Mouse (Mus musculus) inflammation-experienced regulatory T-cells, adult 6 months (primary cell): ENCODE results near the gene Adamtsl5. TPM values are rescaled to one million over a fixed set of nuclear protein-coding genes. Genes with fewer than 3 reads are reported as not detected.
A peak's percentile ranks its signal among the peaks of the same experiment; 100 is the strongest.

ENCODE experiments used
- ATAC-seq: one replicate; pipeline ENCODE4 v1.8.0; 2017
- polyA plus RNA-seq, 3 experiments: library from polyadenylated mRNA; unstranded; fragments of 100-300 nt; shearing (Covaris generic); gene quantifications; one replicate each; pipeline ENCODE4 v1.2.1; 2017

Adamtsl5 gene
- polyA plus RNA-seq, 3 experiments from 2014 or later = not detected

DNA sequence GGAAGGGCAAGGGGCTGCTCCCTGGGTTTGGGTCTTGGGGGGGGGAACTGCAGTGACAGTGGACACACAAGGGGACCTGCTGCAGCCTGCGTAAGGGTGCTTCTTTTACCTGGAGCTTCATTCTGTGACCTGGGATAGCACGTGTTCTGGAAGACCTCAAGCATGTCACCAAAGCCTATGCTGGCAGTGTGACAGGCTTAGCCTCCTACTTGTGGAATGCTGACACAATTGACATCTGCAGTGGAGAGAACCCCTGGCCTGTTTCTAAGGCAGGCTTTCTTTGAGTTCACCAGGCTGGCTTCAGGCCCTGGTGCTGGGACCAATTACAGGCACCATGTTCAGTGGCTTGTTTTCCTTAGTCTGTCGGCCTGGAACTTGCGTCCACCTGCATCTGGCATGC, 53.9 kb downstream of the Adamtsl5 start:
- no peak for ATAC-seq

DNA sequence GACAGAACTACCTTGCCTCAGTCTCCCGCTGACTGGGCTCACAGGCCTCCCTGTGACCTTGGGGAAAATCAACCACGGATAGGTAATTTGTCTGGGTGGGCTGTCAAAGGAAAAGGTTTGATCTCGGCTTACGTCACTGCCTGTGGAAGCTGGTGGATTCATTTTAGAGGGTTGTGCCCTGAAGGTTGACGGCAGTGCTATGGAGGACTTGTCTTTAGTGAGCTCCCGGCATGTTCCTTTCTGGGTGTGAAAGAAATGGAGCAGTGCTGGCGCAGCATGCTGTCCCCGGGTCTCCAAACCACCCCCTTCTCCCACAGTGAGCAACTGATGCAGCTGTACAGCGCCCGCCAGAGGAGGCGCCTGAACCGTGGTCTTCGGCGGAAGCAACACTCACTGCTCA, 54.9 kb downstream of the Adamtsl5 start:
- no peak for ATAC-seq

DNA sequence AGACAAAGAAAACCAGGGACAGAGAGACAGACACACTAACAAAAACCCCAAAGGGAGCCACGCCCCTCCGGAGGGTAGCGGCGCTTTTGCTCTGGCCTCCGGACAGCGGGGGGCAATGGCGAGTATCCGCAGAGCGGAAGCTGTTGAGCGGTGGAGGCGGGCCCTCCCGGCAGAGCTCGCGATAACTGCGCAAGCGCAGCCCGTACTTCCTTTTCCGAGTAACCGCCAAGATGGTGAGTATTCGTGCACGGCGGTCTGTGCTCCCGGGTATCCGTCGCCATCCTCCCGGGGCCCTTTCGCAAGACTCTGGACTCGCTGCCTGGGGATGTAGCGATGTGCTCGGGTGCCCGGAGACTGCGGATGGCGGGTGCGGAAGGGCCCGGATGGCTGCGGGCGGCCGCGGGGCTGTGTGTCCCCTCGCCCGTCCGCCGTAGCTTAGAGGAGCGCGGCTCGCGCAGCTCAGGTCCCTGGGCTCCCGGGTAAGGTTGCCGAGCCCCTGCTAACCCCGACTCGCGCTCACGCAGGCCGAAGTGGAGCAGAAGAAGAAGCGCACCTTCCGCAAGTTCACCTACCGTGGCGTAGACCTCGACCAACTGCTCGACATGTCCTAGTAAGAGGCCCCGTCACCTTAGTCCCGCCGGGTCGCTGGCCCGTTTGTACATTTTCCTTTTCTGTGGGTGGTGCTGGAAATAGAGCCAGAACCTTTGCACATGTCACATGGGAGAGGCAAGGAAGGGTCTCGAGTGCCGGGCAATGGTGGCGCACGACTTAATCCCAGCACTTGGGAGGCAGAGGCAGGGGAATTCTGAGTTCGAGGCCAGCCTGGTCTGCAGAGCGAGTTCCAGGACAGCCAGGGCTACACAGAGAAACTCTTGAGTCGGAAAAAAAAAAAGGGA, 55.7 kb downstream of the Adamtsl5 start, which contains the start of gene Rps15:
Gene Rps15, plus strand, starts transcription at position 203 of the 896 bp plus-strand sequence.
- ATAC-seq = peak; percentile 89

Other genes starting within 250 kb of the Adamtsl5 start
- 10 to 100 TPM; 30.4 to 39.1 (median 32.6) TPM for gene Sbno2, start 242.8 kb downstream of the Adamtsl5 start, polyA plus RNA-seq
- gene Stk11, start 232.6 kb downstream of the Adamtsl5 start, polyA plus RNA-seq = 10 to 100 TPM; 23.5 to 30.3 (median 25.5) TPM
- gene Atp5d, start 209.8 kb downstream of the Adamtsl5 start, polyA plus RNA-seq = 100 to 1,000 TPM; 297 to 357 (median 299) TPM
- 1 to 10 TPM in 2 of 3 experiments, under 1 TPM in 1; 0.60 to 2.3 (median 1.3) TPM for gene Cbarp, start 207.6 kb downstream of the Adamtsl5 start, polyA plus RNA-seq
- gene Midn, start 200.1 kb downstream of the Adamtsl5 start, polyA plus RNA-seq = 1 to 10 TPM; 7.3 to 9.3 (median 7.5) TPM
- 100 to 1,000 TPM in 2 of 3 experiments, 10 to 100 TPM in 1; 84.2 to 255 (median 213) TPM for gene Cirbp, start 182.4 kb downstream of the Adamtsl5 start, polyA plus RNA-seq
- gene 1600002K03Rik, start 175.5 kb downstream of the Adamtsl5 start, polyA plus RNA-seq = 10 to 100 TPM; 17.9 to 28.4 (median 20.5) TPM
- not detected for gene Efna2, start 168.9 kb downstream of the Adamtsl5 start, polyA plus RNA-seq
- 10 to 100 TPM; 57.7 to 85.1 (median 67.4) TPM for gene Mum1, start 122.0 kb downstream of the Adamtsl5 start, polyA plus RNA-seq
- gene Ndufs7, start 99.3 kb downstream of the Adamtsl5 start, polyA plus RNA-seq = 100 to 1,000 TPM; 183 to 267 (median 228) TPM
- 1 to 10 TPM in 1 of 3 experiments, under 1 TPM in 2; 0.67 to 1.7 (median 0.75) TPM for gene Gamt, start 87.4 kb downstream of the Adamtsl5 start, polyA plus RNA-seq
- gene Dazap1, start 86.9 kb downstream of the Adamtsl5 start, polyA plus RNA-seq = 10 to 100 TPM; 12.3 to 14.4 (median 14.0) TPM
- 1,000 to 10,000 TPM in 2 of 3 experiments, 100 to 1,000 TPM in 1; 970 to 1,806 (median 1,658) TPM for gene Rps15, start 56.0 kb downstream of the Adamtsl5 start, polyA plus RNA-seq
- under 1 TPM; 0.04 to 0.35 (median 0.05) TPM for gene Apc2, start 52.4 kb downstream of the Adamtsl5 start, polyA plus RNA-seq
- gene 2310011J03Rik, start 27.9 kb downstream of the Adamtsl5 start, polyA plus RNA-seq = 10 to 100 TPM; 38.1 to 52.1 (median 41.8) TPM
- 10 to 100 TPM in 1 of 3 experiments, 1 to 10 TPM in 2; 2.2 to 10.8 (median 9.5) TPM for gene Pcsk4, start 18.9 kb downstream of the Adamtsl5 start, polyA plus RNA-seq
- not detected for gene Reep6, start 18.5 kb downstream of the Adamtsl5 start, polyA plus RNA-seq
- gene Plk5, start 8.0 kb upstream of the Adamtsl5 start, polyA plus RNA-seq = not detected
- gene Mex3d, start 39.2 kb upstream of the Adamtsl5 start, polyA plus RNA-seq = 1 to 10 TPM in 1 of 3 experiments, under 1 TPM in 2; 0.79 to 1.3 (median 0.79) TPM
- 10 to 100 TPM; 19.2 to 30.4 (median 25.9) TPM for gene Mbd3, start 51.1 kb upstream of the Adamtsl5 start, polyA plus RNA-seq
- gene Uqcr11, start 58.4 kb upstream of the Adamtsl5 start, polyA plus RNA-seq = 100 to 1,000 TPM; 289 to 335 (median 330) TPM
- gene Tcf3, start 85.2 kb upstream of the Adamtsl5 start, polyA plus RNA-seq = 1 to 10 TPM; 6.7 to 8.2 (median 7.9) TPM
- not detected for gene Onecut3, start 146.4 kb upstream of the Adamtsl5 start, polyA plus RNA-seq
- not detected for gene Atp8b3, start 190.7 kb upstream of the Adamtsl5 start, polyA plus RNA-seq
- 10 to 100 TPM; 11.3 to 18.6 (median 14.9) TPM for gene Rexo1, start 213.1 kb upstream of the Adamtsl5 start, polyA plus RNA-seq
- gene Klf16, start 228.9 kb upstream of the Adamtsl5 start, polyA plus RNA-seq = 1 to 10 TPM; 6.3 to 7.1 (median 6.8) TPM
- 10 to 100 TPM in 2 of 3 experiments, 1 to 10 TPM in 1; 8.6 to 12.0 (median 11.4) TPM for gene Abhd17a, start 241.9 kb upstream of the Adamtsl5 start, polyA plus RNA-seq